Mouse (Mus musculus) mesoderm, embryonic 11.5 days (tissue): ENCODE data around the gene Dstn.
A peak's percentile ranks its signal among the peaks of the same experiment; 100 is the strongest.

Source experiments
- DNase-seq: peaks from one replicate; pipeline ENCODE4 v3.0.0-alpha.2; 2012; ENCODE audit warnings: low read depth, low spot score

Gene Dstn

DNA sequence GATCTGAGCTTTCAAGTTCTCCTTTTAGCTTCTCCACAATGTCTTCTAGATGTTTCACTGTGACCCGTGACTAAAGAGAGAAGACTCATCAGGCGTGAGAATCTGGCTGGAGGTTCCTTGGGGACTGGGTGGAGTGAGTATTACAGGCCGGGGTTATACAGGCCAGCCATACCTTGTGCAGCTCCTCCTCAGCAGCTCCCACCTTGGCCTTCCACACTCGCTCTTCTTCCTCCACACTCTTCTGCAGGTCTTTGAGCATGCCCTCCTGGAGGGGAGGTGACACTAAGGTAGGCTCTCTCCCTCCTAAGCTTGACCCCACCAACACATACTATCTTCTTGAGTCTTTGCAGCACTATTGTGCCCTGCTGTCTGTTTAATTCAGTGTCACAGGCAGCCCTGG, 38.8 kb downstream of the Dstn start:
- no peak for DNase-seq

DNA sequence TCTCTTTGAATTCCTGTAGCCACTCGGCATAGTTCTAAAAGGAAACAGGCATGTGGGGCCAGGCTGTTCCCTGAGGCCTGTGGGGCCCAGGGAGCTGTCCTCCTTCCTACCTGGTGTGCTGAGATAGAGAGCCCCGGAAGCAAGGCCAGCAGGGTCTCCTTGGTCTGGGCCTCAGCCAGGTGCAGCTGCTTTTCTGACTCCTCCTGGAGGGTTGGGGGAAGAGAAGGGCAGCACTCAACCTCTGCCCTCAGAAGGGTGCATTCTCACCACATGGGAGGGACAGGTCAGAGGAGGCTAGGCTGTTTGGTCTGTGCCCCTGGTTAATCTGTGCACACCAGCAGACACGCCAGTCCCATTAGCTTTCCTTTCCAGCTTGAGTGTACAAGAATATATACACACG, 39.9 kb downstream of the Dstn start:
- DNase-seq: no peak

DNA sequence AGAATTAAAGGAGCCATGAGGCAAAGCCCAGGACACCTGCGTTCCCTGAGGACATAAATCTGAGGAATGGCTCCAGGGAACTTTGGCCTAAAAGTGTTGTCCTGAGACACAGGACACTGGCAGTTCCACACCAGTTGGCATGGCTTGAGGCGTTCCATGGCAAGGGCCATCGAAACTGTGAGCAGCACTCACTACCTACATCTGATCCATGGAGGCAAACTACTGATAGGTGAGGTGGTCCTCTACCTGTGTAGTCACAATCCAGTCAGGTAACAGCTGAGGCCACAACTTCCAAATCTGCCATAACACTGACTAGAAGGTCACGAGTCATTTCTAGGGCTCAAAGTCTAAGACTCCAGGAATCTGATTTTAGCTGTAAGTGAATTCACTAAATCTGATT, 40.6 kb downstream of the Dstn start:
- no peak for DNase-seq

DNA sequence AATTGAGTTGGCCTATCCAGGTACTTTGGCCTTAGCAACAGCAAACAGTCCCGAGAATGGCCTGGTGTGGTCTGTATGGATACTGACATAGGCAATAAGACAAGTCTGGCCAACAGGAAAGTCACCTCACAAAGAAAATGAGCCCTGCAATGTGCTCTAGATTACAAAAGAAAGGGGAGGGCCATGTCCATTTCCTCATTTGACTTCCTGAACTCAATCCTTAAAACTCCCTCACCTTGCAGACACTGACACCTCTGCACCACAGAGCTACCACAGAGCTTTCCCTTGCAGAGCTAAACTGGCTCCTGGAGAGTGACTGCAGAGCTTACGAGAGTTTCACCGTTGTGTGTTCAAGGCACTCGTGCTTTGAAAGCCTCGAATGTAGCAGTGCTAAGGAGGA, 47.1 kb downstream of the Dstn start:
- no peak for DNase-seq

DNA sequence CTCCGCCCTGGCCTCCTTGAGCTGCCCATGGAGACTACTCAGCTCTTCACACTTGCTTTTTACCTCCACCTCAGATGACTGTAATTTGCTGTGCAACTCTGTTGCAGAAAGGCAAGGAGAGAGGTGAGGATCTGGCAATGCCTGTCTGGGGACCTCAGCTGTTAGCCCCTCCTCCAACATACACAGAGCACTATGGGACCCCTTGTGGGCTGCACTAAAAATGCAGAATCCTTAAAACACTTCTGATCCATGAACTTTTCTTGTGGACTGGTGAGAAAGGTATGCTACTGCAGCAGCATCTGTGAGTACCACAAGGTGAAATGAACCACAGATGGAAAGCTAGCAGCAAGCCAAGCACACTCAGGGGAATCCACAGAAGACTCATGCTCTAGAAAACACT, 48.2 kb downstream of the Dstn start:
- DNase-seq: no peak

DNA sequence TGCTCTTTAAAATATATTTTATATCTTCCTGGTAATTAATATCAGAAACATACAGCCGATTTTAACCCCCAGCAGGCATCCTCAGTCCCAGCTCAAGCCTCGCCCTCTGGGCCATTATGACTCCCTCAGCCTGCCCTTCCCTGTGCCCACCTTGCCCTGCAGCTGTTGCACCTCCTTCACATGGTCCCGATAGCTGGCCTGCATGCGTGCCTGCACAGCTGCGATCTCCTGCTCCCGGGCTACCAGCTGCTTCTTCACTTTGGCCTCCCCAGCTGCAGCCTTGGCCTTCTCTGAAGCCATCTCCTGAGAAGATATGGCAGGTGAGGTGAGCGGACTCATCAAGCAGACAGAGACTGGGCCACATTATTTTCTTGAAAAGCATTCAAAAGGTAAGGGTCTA, 54.1 kb downstream of the Dstn start:
- no peak for DNase-seq

DNA sequence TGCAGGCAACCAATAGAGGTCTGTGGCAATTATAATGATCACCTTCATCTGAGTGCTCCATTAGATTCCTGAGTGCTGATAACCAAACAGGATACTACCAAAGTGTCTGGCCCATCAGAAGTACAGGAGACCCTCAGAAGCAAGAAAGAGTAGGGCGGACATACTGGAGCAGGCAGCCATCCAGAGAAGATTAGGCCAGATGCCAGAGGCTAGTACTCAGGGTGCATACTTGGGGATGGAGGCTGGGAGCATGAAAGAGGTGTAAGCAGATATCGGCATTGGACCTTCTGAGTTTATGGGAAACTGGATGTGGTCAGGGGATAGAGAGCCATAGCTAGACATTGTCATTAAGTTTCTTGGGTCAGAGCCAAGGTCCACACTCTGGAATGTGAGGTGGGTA, 55.7 kb downstream of the Dstn start:
- DNase-seq: no peak

DNA sequence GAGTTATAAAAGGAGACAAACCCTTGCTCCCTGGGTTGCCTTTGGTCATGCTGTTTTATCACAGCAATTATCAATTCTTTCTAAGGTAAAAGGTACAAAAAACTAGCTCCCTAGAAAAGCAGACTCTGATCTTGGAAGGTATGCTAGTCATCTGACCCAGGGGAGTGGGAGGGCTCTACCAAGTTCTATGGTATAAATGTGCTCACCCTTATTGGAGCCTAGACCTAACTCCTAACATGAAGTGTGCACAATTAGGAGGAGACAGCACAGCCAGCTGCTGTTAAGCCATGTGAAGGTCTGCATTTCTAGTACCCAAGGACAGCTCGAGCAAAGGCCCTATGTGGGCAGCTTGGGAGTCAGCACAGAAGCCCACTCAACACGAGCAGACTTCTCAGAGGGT, 56.8 kb downstream of the Dstn start:
- DNase-seq: no peak

DNA sequence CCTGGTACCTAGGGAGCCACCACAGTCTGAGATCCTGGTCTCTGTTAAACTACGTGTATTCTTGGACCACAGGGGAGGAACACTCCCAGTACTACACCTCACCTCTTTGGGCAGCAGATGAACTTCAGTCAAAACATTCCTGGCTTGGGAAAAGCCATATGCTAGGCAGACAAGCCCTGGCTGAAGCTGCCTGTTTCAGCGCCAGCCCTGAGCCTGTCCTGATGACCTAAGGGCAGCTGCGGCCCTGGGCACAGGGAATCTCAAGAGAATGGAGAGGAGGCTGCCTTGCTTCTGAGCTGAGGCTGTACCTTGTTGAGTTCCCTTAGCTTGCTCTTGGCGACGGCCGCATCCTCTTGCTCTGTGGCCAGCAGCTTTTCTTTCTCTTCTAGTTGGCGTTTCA, 58.0 kb downstream of the Dstn start:
- no peak for DNase-seq

DNA sequence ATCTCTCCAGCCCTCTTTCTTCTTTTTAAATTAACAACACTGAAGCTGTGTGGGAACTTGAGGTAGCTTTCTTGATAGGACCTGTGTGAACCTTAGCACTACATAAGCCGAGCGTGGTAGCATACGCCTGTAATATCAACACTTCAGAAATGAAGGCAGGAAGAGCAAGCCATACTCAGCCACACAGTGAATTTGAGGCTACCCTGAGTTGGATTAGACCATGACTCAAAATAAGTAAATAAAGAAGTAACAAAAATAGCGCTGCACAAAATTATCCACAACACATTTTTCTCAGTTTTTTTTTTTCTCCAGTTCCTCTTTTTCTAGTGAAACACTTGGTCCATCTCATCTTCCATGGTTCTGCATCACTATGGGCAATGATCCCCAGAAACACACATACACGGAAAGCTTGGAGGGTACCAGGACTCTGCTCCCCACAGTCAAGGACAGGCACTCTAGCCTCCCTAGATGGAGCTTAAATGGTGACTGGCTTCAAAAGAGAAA, 60.1 kb downstream of the Dstn start:
- no peak for DNase-seq

DNA sequence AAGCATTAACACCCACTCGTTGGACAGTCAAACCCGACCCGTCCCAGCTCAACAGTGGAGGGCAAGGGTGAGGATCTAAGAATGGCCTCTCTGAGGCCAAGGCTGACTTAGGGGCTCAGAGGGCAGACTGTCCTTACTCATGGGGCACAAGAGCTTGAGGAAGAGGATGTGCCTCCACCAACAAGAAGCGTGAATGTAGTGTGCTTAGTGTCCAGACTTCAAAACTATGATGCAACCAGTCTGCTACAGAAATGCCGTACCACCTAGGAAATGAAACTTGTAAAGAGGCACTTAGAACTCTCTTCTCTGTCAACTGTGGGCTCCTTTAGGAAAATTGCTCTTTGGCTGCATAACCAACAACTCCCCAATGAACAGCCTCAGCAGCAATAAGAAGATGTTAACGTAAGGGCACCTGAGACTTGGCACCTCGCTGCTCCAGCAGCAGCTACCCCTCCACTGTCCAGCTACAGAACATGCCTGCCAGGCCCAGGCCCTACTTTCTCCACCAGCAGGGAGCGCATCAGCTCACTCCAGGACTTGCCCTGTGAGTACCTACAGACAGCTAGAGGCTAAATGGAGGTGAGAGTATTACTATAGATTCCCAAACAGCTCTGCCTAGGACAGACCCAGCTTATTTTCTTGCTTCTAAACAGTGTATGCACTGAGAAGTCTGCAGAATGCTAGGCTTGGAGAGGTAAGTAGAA, 63.5 kb downstream of the Dstn start:
- DNase-seq: no peak

DNA sequence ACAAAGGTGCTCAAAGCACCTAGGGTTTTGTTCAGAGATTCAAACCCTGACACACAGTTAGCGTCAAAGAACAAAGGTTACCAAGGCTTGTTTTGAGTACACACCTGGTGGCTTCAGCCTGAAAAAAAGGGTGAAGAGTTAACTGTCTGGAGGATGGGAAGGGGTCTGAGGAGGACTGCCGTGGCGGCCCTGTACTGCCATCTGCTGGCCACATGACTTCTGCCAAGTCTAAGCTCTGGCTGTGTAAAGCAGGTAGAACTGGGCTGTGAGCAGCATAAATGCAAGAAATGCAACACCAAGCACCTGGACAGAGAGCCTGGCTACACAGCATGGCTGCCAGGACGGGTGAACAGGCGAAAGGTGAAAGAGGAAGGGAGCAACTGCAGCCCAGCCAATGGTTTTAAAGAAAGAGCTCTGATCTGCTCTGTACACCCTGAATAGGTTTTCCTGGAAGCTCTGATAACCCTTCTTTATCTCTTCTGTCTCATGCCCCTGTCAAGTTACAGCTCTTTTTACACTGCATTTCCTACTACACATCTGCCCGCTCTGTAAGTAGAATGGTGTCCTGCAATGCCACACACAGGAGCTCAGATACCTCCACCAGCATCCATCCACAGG, 65.8 kb downstream of the Dstn start:
- peak; percentile 70 for DNase-seq

DNA sequence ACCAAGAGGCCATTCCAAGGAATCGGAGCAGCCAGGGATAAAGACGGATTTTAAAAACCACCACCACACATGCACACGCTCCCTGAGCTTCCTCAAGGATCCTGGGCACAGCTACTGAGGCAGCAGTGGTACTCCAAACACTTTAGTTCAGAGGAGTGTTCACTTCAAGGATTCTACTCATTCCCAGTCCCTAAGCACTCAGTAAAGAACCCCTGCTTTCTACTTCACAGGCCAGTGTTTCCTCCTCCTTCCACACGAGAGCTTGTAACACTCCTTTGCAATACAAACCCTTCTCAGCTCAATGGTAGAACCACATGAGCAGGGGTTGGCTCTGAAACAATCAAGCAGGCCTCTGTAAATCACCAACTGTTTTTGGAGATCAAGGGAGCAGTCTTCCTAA, 67.0 kb downstream of the Dstn start:
- no peak for DNase-seq

DNA sequence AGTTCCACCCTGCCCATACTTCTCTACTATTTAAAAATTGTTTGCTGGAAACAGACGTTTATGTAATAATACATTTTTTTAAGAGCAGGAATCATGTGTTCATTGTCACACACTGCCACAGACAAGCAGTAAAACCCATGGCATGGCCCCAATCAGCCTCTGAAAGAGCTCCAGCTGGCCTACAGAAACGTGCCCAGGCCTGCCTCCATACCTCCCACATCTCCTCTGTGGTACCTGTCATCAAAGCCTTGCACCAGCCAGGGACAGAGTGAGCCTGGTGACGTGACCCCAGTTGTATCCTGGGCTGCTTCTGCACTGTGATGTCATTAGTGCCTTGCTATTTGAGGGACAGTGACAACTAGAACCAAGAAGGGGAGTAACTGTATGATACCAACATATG, 67.8 kb downstream of the Dstn start:
- DNase-seq: no peak

DNA sequence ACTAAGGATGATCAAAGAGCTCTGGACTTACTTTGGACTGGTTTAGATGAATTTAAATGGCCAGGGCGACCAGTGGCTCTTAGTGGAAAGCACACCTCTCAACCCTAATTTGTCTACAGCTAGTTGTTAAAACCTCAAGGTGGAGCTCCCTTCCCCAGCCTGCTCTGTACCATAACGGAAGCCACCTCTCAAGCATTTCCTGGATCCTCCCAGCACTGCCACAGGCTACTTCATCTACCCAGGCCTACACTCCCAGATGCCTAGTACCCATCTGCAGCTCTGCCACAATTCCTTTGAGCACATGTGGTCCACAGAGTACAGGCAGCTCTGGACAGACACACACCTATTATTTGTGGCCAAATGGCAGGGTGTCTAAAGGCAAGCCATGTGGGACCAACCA, 68.4 kb downstream of the Dstn start:
- DNase-seq: no peak

DNA sequence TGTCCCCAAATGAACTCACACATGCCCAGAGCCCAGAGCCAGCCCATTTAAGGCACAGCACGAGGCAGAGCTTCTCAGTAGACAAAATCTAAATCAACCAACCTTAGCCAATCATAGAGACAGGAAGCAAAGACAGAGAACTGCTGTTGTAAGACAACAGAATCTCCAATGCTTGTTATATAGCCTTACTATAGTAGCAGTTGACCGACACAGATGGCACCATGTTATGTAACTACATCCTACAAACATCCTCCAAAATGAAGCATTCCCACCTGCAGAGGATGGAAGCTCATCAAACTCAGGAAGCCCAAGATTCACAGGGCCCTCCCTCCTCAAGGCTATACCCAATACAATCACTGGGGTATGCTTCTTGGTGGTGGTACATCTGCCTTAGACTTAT, 72.4 kb downstream of the Dstn start:
- DNase-seq: no peak

DNA sequence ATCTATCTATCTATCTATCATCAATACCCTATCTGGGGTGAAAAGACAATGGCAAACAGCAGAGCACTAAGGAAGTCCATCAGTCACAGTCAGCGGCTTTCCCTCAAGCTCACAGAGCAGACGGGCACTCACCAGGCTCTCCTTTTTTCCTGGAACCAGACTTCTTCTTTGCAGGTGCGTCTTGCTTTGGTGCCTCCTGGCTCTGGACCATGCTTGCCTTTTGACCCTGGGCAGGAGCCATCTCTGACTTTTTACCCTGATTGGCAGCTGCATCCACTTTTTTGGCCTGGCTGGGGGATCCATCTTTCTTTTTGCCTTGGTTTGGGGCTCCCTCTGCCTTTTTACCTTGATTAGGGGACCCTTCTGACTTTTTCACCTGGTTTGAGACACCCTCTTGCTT, 72.9 kb downstream of the Dstn start:
- no peak for DNase-seq

DNA sequence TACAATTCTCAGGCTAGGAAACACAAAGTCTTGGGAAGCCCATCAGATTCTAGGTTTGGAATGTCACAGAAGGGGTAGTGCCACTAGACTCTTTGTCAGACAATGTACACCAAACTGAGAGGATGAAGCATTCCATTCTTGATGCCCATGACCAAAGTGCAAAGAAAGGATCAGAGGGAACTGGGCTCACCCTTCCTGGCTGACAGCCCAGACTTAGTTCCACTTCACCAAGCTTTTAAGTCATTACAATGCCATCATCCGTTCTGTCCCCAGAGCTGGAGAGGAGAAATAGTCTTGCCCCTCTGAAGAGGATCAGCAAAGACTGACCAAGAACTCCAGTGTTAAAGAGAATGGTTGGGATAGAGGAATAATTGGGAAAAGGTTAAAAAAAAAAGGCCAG, 75.9 kb downstream of the Dstn start:
- no peak for DNase-seq

DNA sequence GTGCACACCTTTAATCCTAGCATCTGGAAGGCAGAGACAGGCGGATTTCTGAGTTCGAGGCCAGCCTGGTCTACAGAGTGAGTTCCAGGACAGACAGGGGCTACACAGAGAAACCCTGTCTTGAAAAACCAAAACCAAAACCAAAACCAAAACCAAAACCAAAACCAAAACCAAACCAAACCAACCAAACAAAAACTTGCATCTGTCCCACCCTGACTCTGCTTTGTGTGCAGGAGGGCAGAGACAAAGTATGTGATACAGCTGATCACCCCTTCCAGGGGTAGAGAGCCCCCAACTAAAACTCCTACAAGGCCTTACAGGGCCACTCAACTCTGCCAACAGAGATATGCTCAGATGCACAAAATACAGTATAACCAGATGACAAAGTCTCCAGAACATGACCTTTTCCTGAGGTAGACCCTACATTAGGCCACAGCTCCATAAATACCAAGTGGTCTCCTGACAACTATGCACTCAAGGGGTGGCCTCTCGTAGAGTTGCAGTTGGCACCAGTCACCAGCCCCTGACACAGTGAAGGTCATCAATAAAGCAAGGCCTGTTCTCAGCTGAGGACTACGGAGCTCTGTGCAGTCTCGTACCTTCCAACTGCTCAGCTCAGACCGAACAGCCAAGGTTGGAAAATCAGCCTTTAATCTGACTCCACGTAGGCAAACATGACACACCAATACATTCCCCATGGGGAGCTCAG, 77.0 kb downstream of the Dstn start:
- DNase-seq: no peak
